Mouse (Mus musculus) embryonic fibroblast, embryonic 13.5 days (primary cell): Measurements from ENCODE around the gene Ssna1.

Source experiments
- CTCF ChIP-seq: IDR thresholded peaks from 2 replicates; pipeline ENCODE4 v1.5.1; 2011; ENCODE audit warnings: mild to moderate bottlenecking, control low read depth, low read length, moderate library complexity, borderline replicate concordance; ENCODE audit not compliant: insufficient read depth
- POLR2A ChIP-seq: IDR thresholded peaks from 2 replicates; pipeline ENCODE4 v1.6.1; 2011; ENCODE audit warnings: low read depth, mild to moderate bottlenecking, control low read depth, low read length, moderate library complexity

DNA sequence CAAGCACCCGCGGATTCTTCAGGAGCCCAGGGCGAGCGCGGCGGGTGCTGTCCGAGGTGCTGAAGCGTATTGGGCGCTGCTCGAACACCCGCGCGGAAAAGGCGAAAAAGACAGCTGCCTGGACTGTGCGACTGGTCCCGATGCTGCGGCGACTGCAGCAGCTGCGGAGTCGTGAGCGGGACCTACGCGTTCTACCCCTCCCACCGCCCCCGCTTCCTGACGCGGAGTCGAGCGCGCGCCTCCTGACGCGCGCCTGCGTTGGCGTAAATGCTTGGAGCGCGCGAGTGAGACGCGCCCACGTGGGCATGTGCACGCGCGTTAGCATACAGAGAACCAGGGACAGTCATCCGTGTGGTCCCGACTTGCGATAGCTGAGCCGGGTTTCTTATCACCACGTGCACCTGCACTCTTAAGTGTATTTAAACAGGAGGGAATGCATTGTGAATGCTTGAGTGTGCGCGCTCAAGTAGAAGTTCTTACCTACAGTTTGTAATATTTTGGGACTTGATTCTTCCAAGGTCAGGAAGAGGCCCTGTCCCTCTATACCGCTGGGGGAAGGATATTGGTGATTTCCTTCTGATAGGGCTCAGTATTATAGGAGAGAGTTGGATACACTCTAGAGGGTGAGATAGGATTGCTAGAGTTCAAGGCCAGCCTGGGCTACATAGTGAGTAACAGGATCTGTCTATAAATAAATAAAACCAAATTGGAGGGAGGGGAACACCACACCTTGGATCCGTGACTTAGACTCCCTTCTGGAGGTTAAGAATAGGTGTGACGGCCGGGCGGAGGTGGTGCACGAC is 46.9 kb upstream of the Ssna1 start, which contains the start of gene Grin1:
- TF ChIP-seq CTCF (no peak), POLR2A (no peak)
